Mouse (Mus musculus): ENCODE data around the gene 2810021J22Rik.
"Not testable (repeated sequence)": the region's sequence is repeated elsewhere in the genome, so short reads cannot be mapped to it uniquely, and the experiment has no call there.

2810021J22Rik gene

GRCm38 (mm10) chr11:58867039-58867953 is at the start of gene 2810021J22Rik:
Gene 2810021J22Rik (plus strand): TSS chr11:58867216.
- in situ Hi-C loops (cut with MboI; ENCODE audit: low pct_unique_long_range_greater_than_20kb in 1 of 2, low sequenced_read_pairs in 2 of 2, unreplicated experiment in 1 of 2) = no loop called here

GRCm38 (mm10) chr11:58828937-58829336 is 38.1 kb upstream of the 2810021J22Rik start, which contains the start of gene Olfr312:
Gene Olfr312 (plus strand): TSS chr11:58829237.
- in situ Hi-C loops (cut with MboI; ENCODE audit: low pct_unique_long_range_greater_than_20kb in 1 of 2, low sequenced_read_pairs in 2 of 2, unreplicated experiment in 1 of 2) = not testable (repeated sequence)

- in situ Hi-C loops (cut with MboI; ENCODE audit: low pct_unique_long_range_greater_than_20kb in 1 of 2, low sequenced_read_pairs in 2 of 2, unreplicated experiment in 1 of 2) = no loop called here
Measured at GRCm38 (mm10) chr11:58829764-58830163, 37.3 kb upstream of the 2810021J22Rik start.

GRCm38 (mm10) chr11:58832541-58832940 is 34.5 kb upstream of the 2810021J22Rik start:
- in situ Hi-C loops (cut with MboI; ENCODE audit: low pct_unique_long_range_greater_than_20kb in 1 of 2, low sequenced_read_pairs in 2 of 2, unreplicated experiment in 1 of 2) = not testable (repeated sequence)

- in situ Hi-C loops (cut with MboI; ENCODE audit: low pct_unique_long_range_greater_than_20kb in 1 of 2, low sequenced_read_pairs in 2 of 2, unreplicated experiment in 1 of 2) = not testable (repeated sequence)
Measured at GRCm38 (mm10) chr11:58838951-58839350, 28.1 kb upstream of the 2810021J22Rik start, which contains the start of gene Olfr311. Gene Olfr311 (plus strand): TSS chr11:58839251.

- in situ Hi-C loops (cut with MboI; ENCODE audit: low pct_unique_long_range_greater_than_20kb in 1 of 2, low sequenced_read_pairs in 2 of 2, unreplicated experiment in 1 of 2) = no loop called here
Measured at GRCm38 (mm10) chr11:58846919-58847461, 20.0 kb upstream of the 2810021J22Rik start, which contains the start of gene Gm12258. Gene Gm12258 (plus strand): TSS chr11:58847158.

- in situ Hi-C loops (cut with MboI; ENCODE audit: low pct_unique_long_range_greater_than_20kb in 1 of 2, low sequenced_read_pairs in 2 of 2, unreplicated experiment in 1 of 2) = no loop called here
Measured at GRCm38 (mm10) chr11:58847636-58848035, 19.4 kb upstream of the 2810021J22Rik start.

GRCm38 (mm10) chr11:58849731-58850130 is 17.3 kb upstream of the 2810021J22Rik start:
- in situ Hi-C loops (cut with MboI; ENCODE audit: low pct_unique_long_range_greater_than_20kb in 1 of 2, low sequenced_read_pairs in 2 of 2, unreplicated experiment in 1 of 2) = no loop called here

- in situ Hi-C loops (cut with MboI; ENCODE audit: low pct_unique_long_range_greater_than_20kb in 1 of 2, low sequenced_read_pairs in 2 of 2, unreplicated experiment in 1 of 2) = no loop called here
Measured at GRCm38 (mm10) chr11:58860744-58861143, 6.3 kb upstream of the 2810021J22Rik start.

GRCm38 (mm10) chr11:58867954-58868330 is 926 bp downstream of the 2810021J22Rik start:
- in situ Hi-C loops (cut with MboI; ENCODE audit: low pct_unique_long_range_greater_than_20kb in 1 of 2, low sequenced_read_pairs in 2 of 2, unreplicated experiment in 1 of 2) = no loop called here

- in situ Hi-C loops (cut with MboI; ENCODE audit: low pct_unique_long_range_greater_than_20kb in 1 of 2, low sequenced_read_pairs in 2 of 2, unreplicated experiment in 1 of 2) = no loop called here
Measured at GRCm38 (mm10) chr11:58870961-58871360, 3.9 kb downstream of the 2810021J22Rik start.

GRCm38 (mm10) chr11:58883756-58884155 is 16.7 kb downstream of the 2810021J22Rik start:
- in situ Hi-C loops (cut with MboI; ENCODE audit: low pct_unique_long_range_greater_than_20kb in 1 of 2, low sequenced_read_pairs in 2 of 2, unreplicated experiment in 1 of 2) = no loop called here

GRCm38 (mm10) chr11:58890511-58890910 is 23.5 kb downstream of the 2810021J22Rik start:
- in situ Hi-C loops (cut with MboI; ENCODE audit: low pct_unique_long_range_greater_than_20kb in 1 of 2, low sequenced_read_pairs in 2 of 2, unreplicated experiment in 1 of 2) = no loop called here

GRCm38 (mm10) chr11:58894456-58894855 is 27.4 kb downstream of the 2810021J22Rik start:
- in situ Hi-C loops (cut with MboI; ENCODE audit: low pct_unique_long_range_greater_than_20kb in 1 of 2, low sequenced_read_pairs in 2 of 2, unreplicated experiment in 1 of 2) = no loop called here

- in situ Hi-C loops (cut with MboI; ENCODE audit: low pct_unique_long_range_greater_than_20kb in 1 of 2, low sequenced_read_pairs in 2 of 2, unreplicated experiment in 1 of 2) = no loop called here
Measured at GRCm38 (mm10) chr11:58897485-58897884, 30.5 kb downstream of the 2810021J22Rik start.

GRCm38 (mm10) chr11:58901080-58901479 is 34.1 kb downstream of the 2810021J22Rik start:
- in situ Hi-C loops (cut with MboI; ENCODE audit: low pct_unique_long_range_greater_than_20kb in 1 of 2, low sequenced_read_pairs in 2 of 2, unreplicated experiment in 1 of 2) = no loop called here

- in situ Hi-C loops (cut with MboI; ENCODE audit: low pct_unique_long_range_greater_than_20kb in 1 of 2, low sequenced_read_pairs in 2 of 2, unreplicated experiment in 1 of 2) = no loop called here
Measured at GRCm38 (mm10) chr11:58903511-58904409, 36.7 kb downstream of the 2810021J22Rik start, which contains the start of gene Zfp39. Gene Zfp39 (minus strand): TSS chr11:58904225.

- in situ Hi-C loops (cut with MboI; ENCODE audit: low pct_unique_long_range_greater_than_20kb in 1 of 2, low sequenced_read_pairs in 2 of 2, unreplicated experiment in 1 of 2) = no loop called here
Measured at GRCm38 (mm10) chr11:58904410-58904718, 37.3 kb downstream of the 2810021J22Rik start.

GRCm38 (mm10) chr11:58904838-58905237 is 37.8 kb downstream of the 2810021J22Rik start:
- in situ Hi-C loops (cut with MboI; ENCODE audit: low pct_unique_long_range_greater_than_20kb in 1 of 2, low sequenced_read_pairs in 2 of 2, unreplicated experiment in 1 of 2) = no loop called here

Data from mouse embryonic stem cell (cell line).